Mouse (Mus musculus): Measurements from ENCODE around the gene Gm17662. TPM values are rescaled to one million over a fixed set of nuclear protein-coding genes. Genes with fewer than 3 reads are reported as not detected.

Gm17662 gene
- total and polyA plus RNA-seq, 3 experiments: not detected

DNA sequence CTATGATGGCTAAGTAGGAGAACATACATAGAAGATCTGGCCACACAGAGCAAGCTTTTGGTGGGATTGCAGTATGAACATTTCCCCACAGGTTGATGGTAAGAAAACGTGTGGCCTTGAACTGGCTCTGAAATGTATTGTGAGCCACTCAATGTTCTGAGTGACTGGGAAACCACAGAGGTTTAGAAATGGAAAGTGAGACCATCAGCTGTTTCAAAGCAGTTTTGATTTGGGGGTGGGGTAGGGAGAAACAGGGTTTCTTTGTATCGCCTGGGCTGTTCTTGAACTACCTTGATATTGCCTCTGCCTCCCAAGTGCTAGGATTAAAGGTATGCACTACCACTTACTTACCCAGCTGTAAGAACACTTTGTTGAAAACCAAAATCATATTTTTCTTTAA lies 1.9 kb upstream of the Gm17662 start:
- in situ Hi-C loops (cut with MboI; ENCODE audit: low pct_ligation_motif_present, low pct_unique_long_range_greater_than_20kb, low sequenced_read_pairs) (no loop called here), dilution Hi-C loops (cut with MboI; ENCODE audit: extremely low pct_ligation_motif_present, extremely low pct_unique_long_range_greater_than_20kb, low sequenced_read_pairs) (no loop called here)
- Histone ChIP-seq H3K9ac (ENCODE audit: insufficient read depth, low read depth) (no peak overlapping the region), H3K27ac (ENCODE audit: insufficient read depth, low read depth) (no peak overlapping the region), H3K9me3 (replicated peaks; ENCODE audit: low read length) (peaks cover 6% of the 10 kb centered on the region), H3K27me3 (replicated peaks) (no peaks in the 10 kb centered on the region), H3K4me1 (ENCODE audit: control insufficient read depth in 1 of 2, insufficient read depth in 2 of 2) (peaks cover 0 to 45% of the 10 kb centered on the region in 2 experiments; a peak in 2 of 4 replicates), H3K79me2 (replicated peaks; ENCODE audit: control insufficient read depth, extremely low read depth, insufficient read depth, poor library complexity, severe bottlenecking) (no peaks in the 10 kb centered on the region), H3K4me2 (ENCODE audit: insufficient read depth, low read depth, poor library complexity, severe bottlenecking) (no peak overlapping the region), H3K4me3 (replicated peaks in 1 of 3; ENCODE audit: low read depth in 2 of 3, low read length in 2 of 3, poor library complexity in 1 of 3) (no peak overlapping the region), H3K36me3 (replicated peaks in 1 of 2; ENCODE audit: control insufficient read depth in 1 of 2, insufficient read depth in 1 of 2, low read length in 1 of 2) (no peaks in the 10 kb centered on the region)
- TF ChIP-seq ETS1 (conservative IDR thresholded peaks at IDR 0.05; ENCODE audit: low read depth, low read length) (peak; percentile 74), TCF12 (IDR thresholded peaks at IDR 0.05; ENCODE audit: low read depth, low read length) (no peak), BHLHE40 (IDR thresholded peaks at IDR 0.05; ENCODE audit: low read depth, low read length) (peak; percentile 56)
- peak; percentile 45 for DNase-seq (ENCODE audit: extremely low read depth)

DNA sequence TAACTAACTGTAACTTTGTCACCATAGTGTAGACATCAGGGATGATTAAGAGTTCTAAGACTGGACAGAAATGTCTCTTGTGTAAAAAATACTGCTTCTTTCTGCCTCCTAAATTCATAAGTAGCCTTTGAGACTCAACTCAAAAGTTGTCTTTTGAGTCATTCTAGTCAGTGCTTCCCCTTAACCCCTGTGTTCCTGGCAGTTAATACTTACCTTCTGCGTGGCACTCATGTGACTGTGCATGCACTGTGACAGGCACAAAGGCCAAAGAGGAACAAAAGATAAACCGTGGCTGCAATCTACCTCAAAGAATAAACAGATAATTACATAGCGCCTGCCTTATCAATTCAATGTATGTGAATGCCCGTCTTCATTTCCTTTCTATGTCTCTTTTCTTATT lies 694 bp downstream of the Gm17662 start:
- DNase-seq (ENCODE audit: extremely low read depth): peak; percentile 84
- Histone ChIP-seq H3K4me3 (replicated peaks in 1 of 3; ENCODE audit: low read depth in 2 of 3, low read length in 2 of 3, poor library complexity in 1 of 3) (no peak overlapping the region), H3K9me3 (replicated peaks; ENCODE audit: low read length) (peaks cover 11% of the 10 kb centered on the region), H3K27me3 (replicated peaks) (no peaks in the 10 kb centered on the region), H3K4me2 (ENCODE audit: insufficient read depth, low read depth, poor library complexity, severe bottlenecking) (no peak overlapping the region), H3K36me3 (replicated peaks in 1 of 2; ENCODE audit: control insufficient read depth in 1 of 2, insufficient read depth in 1 of 2, low read length in 1 of 2) (no peaks in the 10 kb centered on the region), H3K4me1 (ENCODE audit: control insufficient read depth in 1 of 2, insufficient read depth in 2 of 2) (peaks cover 0 to 66% of the 10 kb centered on the region in 2 experiments; a peak in 2 of 4 replicates), H3K9ac (ENCODE audit: insufficient read depth, low read depth) (no peak overlapping the region), H3K27ac (ENCODE audit: insufficient read depth, low read depth) (no peak overlapping the region), H3K79me2 (replicated peaks; ENCODE audit: control insufficient read depth, extremely low read depth, insufficient read depth, poor library complexity, severe bottlenecking) (no peaks in the 10 kb centered on the region)
- in situ Hi-C loops (cut with MboI; ENCODE audit: low pct_ligation_motif_present, low pct_unique_long_range_greater_than_20kb, low sequenced_read_pairs) (no loop called here), dilution Hi-C loops (cut with MboI; ENCODE audit: extremely low pct_ligation_motif_present, extremely low pct_unique_long_range_greater_than_20kb, low sequenced_read_pairs) (no loop called here)
- TF ChIP-seq POLR2AphosphoS2 (IDR thresholded peaks at IDR 0.05; ENCODE audit: low read depth, low read length): no peak
- TF ChIP-seq CTCF (conservative IDR thresholded peaks at IDR 0.05 in 1 of 2, IDR thresholded peaks at IDR 0.05 in 1 of 2; ENCODE audit: low read depth in 2 of 2, low read length in 2 of 2): no peak
- 0 out of 2 replicates have a peak, but pooled peaks have one; percentile 22 for TF ChIP-seq CHD2 (IDR thresholded peaks at IDR 0.05; ENCODE audit: low read length)
- TF ChIP-seq ZNF384 (IDR thresholded peaks at IDR 0.05; ENCODE audit: low read depth, low read length): peak; percentile 24; the same call in 1 of the 2 replicates
- 0 out of 2 replicates have a peak, but pooled peaks have one; percentile 19 for TF ChIP-seq MAX (IDR thresholded peaks at IDR 0.05; ENCODE audit: low read length)
- no peak for TF ChIP-seq ZC3H11A (IDR thresholded peaks at IDR 0.05; ENCODE audit: low read depth, low read length)
- no peak for TF ChIP-seq USF2 (conservative IDR thresholded peaks at IDR 0.05; ENCODE audit: low read depth, low read length)
- no peak for TF ChIP-seq SIN3A (IDR thresholded peaks at IDR 0.05; ENCODE audit: low read length)
- TF ChIP-seq MAZ (IDR thresholded peaks at IDR 0.05; ENCODE audit: low read depth, low read length): no peak
- TF ChIP-seq EP300 (IDR thresholded peaks at IDR 0.05; ENCODE audit: low read length): peak; percentile 96
- TF ChIP-seq JUND (conservative IDR thresholded peaks at IDR 0.05; ENCODE audit: low read depth, low read length): peak; percentile 87
- peak; percentile 79 for TF ChIP-seq ETS1 (conservative IDR thresholded peaks at IDR 0.05; ENCODE audit: low read depth, low read length)
- TF ChIP-seq ELF1 (IDR thresholded peaks at IDR 0.05; ENCODE audit: low read depth, low read length): no peak
- peak; percentile 54; the same call in 1 of the 2 replicates for TF ChIP-seq JUN (IDR thresholded peaks at IDR 0.05; ENCODE audit: insufficient read depth, low read depth, low read length)
- TF ChIP-seq HCFC1 (IDR thresholded peaks at IDR 0.05; ENCODE audit: low read depth, low read length): no peak
- TF ChIP-seq POLR2A (IDR thresholded peaks at IDR 0.05; ENCODE audit: low read depth, low read length): no peak
- no peak for TF ChIP-seq NELFE (IDR thresholded peaks at IDR 0.05; ENCODE audit: low read depth, low read length)
- TF ChIP-seq RCOR1 (conservative IDR thresholded peaks at IDR 0.05; ENCODE audit: low read depth, low read length): 0 out of 2 replicates have a peak, but pooled peaks have one; percentile 17
- TF ChIP-seq MXI1 (IDR thresholded peaks at IDR 0.05; ENCODE audit: low read depth, low read length): no peak
- no peak for TF ChIP-seq NRF1 (IDR thresholded peaks at IDR 0.05; ENCODE audit: low read depth, low read length)
- TF ChIP-seq RAD21 (IDR thresholded peaks at IDR 0.05; ENCODE audit: low read depth, low read length): no peak; the same call in 1 of the 2 replicates
- no peak for TF ChIP-seq PAX5 (IDR thresholded peaks at IDR 0.05; ENCODE audit: low read length)
- TF ChIP-seq MEF2A (IDR thresholded peaks at IDR 0.05; ENCODE audit: borderline replicate concordance, low read depth, low read length): peak; percentile 42; the same call in 1 of the 2 replicates
- TF ChIP-seq ZKSCAN1 (IDR thresholded peaks at IDR 0.05; ENCODE audit: borderline replicate concordance, low read depth, low read length): no peak
- TF ChIP-seq UBTF (IDR thresholded peaks at IDR 0.05; ENCODE audit: low read depth, low read length): no peak
- peak; percentile 90 for TF ChIP-seq BHLHE40 (IDR thresholded peaks at IDR 0.05; ENCODE audit: low read depth, low read length)
- TF ChIP-seq CHD1 (IDR thresholded peaks at IDR 0.05; ENCODE audit: low read depth, low read length): no peak
- TF ChIP-seq TCF12 (IDR thresholded peaks at IDR 0.05; ENCODE audit: low read depth, low read length): no peak
- no peak for TF ChIP-seq SMC3 (IDR thresholded peaks at IDR 0.05; ENCODE audit: low read depth, low read length)
- TF ChIP-seq ZMIZ1 (IDR thresholded peaks at IDR 0.05; ENCODE audit: low read depth, low read length): no peak
- TF ChIP-seq IRF4 (IDR thresholded peaks at IDR 0.05; ENCODE audit: low read depth, low read length): peak; percentile 83
- TF ChIP-seq E2F4 (IDR thresholded peaks at IDR 0.05; ENCODE audit: insufficient replicate concordance, low read depth, low read length): no peak
- TF ChIP-seq MAFK (IDR thresholded peaks at IDR 0.05; ENCODE audit: insufficient replicate concordance, low read length): no peak
